Mouse (Mus musculus): Measurements from ENCODE around the gene Fbxl16. TPM values are rescaled to one million over a fixed set of nuclear protein-coding genes. Genes with fewer than 3 reads are reported as not detected.

Gene Fbxl16
- polyA plus RNA-seq, 1 experiment, result 4.7 TPM

GRCm38 (mm10) chr17:25773549-25774120 is 35.2 kb upstream of the Fbxl16 start, which contains the start of gene Narfl:
Gene Narfl (plus strand): TSS chr17:25773776.
- Histone ChIP-seq H3K9ac (ENCODE audit: low read depth, poor library complexity, severe bottlenecking) (peak within 1 kb of the TSS; percentile 21), H3K9me3 (replicated peaks; ENCODE audit: control insufficient read depth, insufficient read depth, low read length, poor library complexity, severe bottlenecking) (no peaks in the 10 kb centered on the region), H3K27ac (ENCODE audit: insufficient read depth, low read length) (peak within 1 kb of the TSS; percentile 45), H3K27me3 (ENCODE audit: control insufficient read depth, insufficient read depth, low read length, poor library complexity, severe bottlenecking) (no peaks in the 10 kb centered on the region), H3K36me3 (ENCODE audit: control insufficient read depth, insufficient read depth, low read length, poor library complexity, severe bottlenecking) (no peaks in the 10 kb centered on the region), H3K4me1 (ENCODE audit: control insufficient read depth, insufficient read depth, low read length) (no peaks in the 10 kb centered on the region), H3K4me3 (ENCODE audit: low read depth, low read length) (peak within 1 kb of the TSS; percentile 64)
- TF ChIP-seq POLR2A (IDR thresholded peaks at IDR 0.05; ENCODE audit: insufficient read depth, low read length) (no peak), CTCF (IDR thresholded peaks at IDR 0.05; ENCODE audit: low read depth, low read length) (peak; percentile 95)

- Histone ChIP-seq H3K9me3 (replicated peaks; ENCODE audit: control insufficient read depth, insufficient read depth, low read length, poor library complexity, severe bottlenecking) (no peaks in the 10 kb centered on the region), H3K36me3 (ENCODE audit: control insufficient read depth, insufficient read depth, low read length, poor library complexity, severe bottlenecking) (no peaks in the 10 kb centered on the region), H3K4me3 (ENCODE audit: low read depth, low read length) (no peak overlapping the region), H3K4me1 (ENCODE audit: control insufficient read depth, insufficient read depth, low read length) (no peaks in the 10 kb centered on the region), H3K9ac (ENCODE audit: low read depth, poor library complexity, severe bottlenecking) (no peak overlapping the region), H3K27ac (ENCODE audit: insufficient read depth, low read length) (no peak overlapping the region), H3K27me3 (ENCODE audit: control insufficient read depth, insufficient read depth, low read length, poor library complexity, severe bottlenecking) (no peaks in the 10 kb centered on the region)
- TF ChIP-seq POLR2A (IDR thresholded peaks at IDR 0.05; ENCODE audit: insufficient read depth, low read length) (no peak), EP300 (IDR thresholded peaks at IDR 0.05; ENCODE audit: insufficient read depth, low read depth, low read length) (no peak), CTCF (IDR thresholded peaks at IDR 0.05; ENCODE audit: low read depth, low read length) (no peak)
Measured at GRCm38 (mm10) chr17:25775318-25776062, 33.4 kb upstream of the Fbxl16 start.

GRCm38 (mm10) chr17:25777948-25778347 is 30.9 kb upstream of the Fbxl16 start:
- H3K9me3 ChIP-seq (replicated peaks; ENCODE audit: control insufficient read depth, insufficient read depth, low read length, poor library complexity, severe bottlenecking), result no peaks in the 10 kb centered on the region
- no peak overlapping the region for H3K4me3 ChIP-seq (ENCODE audit: low read depth, low read length)
- no peak overlapping the region for H3K9ac ChIP-seq (ENCODE audit: low read depth, poor library complexity, severe bottlenecking)
- no peaks in the 10 kb centered on the region for H3K4me1 ChIP-seq (ENCODE audit: control insufficient read depth, insufficient read depth, low read length)
- H3K27ac ChIP-seq (ENCODE audit: insufficient read depth, low read length), result no peak overlapping the region
- no peak for TF ChIP-seq CTCF (IDR thresholded peaks at IDR 0.05; ENCODE audit: low read depth, low read length)
- no peak for TF ChIP-seq POLR2A (IDR thresholded peaks at IDR 0.05; ENCODE audit: insufficient read depth, low read length)
- TF ChIP-seq EP300 (IDR thresholded peaks at IDR 0.05; ENCODE audit: insufficient read depth, low read depth, low read length), result no peak
- no peaks in the 10 kb centered on the region for H3K27me3 ChIP-seq (ENCODE audit: control insufficient read depth, insufficient read depth, low read length, poor library complexity, severe bottlenecking)
- peaks cover 4% of the 10 kb centered on the region for H3K36me3 ChIP-seq (ENCODE audit: control insufficient read depth, insufficient read depth, low read length, poor library complexity, severe bottlenecking)

GRCm38 (mm10) chr17:25781339-25781738 is 27.5 kb upstream of the Fbxl16 start:
- Histone ChIP-seq H3K4me3 (ENCODE audit: low read depth, low read length) (no peak overlapping the region), H3K9ac (ENCODE audit: low read depth, poor library complexity, severe bottlenecking) (no peak overlapping the region), H3K27me3 (ENCODE audit: control insufficient read depth, insufficient read depth, low read length, poor library complexity, severe bottlenecking) (no peaks in the 10 kb centered on the region), H3K9me3 (replicated peaks; ENCODE audit: control insufficient read depth, insufficient read depth, low read length, poor library complexity, severe bottlenecking) (no peaks in the 10 kb centered on the region), H3K27ac (ENCODE audit: insufficient read depth, low read length) (no peak overlapping the region), H3K36me3 (ENCODE audit: control insufficient read depth, insufficient read depth, low read length, poor library complexity, severe bottlenecking) (peaks cover 4% of the 10 kb centered on the region), H3K4me1 (ENCODE audit: control insufficient read depth, insufficient read depth, low read length) (no peaks in the 10 kb centered on the region)
- no peak for TF ChIP-seq POLR2A (IDR thresholded peaks at IDR 0.05; ENCODE audit: insufficient read depth, low read length)
- TF ChIP-seq EP300 (IDR thresholded peaks at IDR 0.05; ENCODE audit: insufficient read depth, low read depth, low read length), result no peak
- TF ChIP-seq CTCF (IDR thresholded peaks at IDR 0.05; ENCODE audit: low read depth, low read length), result no peak

GRCm38 (mm10) chr17:25783086-25783485 is 25.8 kb upstream of the Fbxl16 start:
- no peak for TF ChIP-seq POLR2A (IDR thresholded peaks at IDR 0.05; ENCODE audit: insufficient read depth, low read length)
- TF ChIP-seq EP300 (IDR thresholded peaks at IDR 0.05; ENCODE audit: insufficient read depth, low read depth, low read length), result no peak
- no peak for TF ChIP-seq CTCF (IDR thresholded peaks at IDR 0.05; ENCODE audit: low read depth, low read length)
- no peaks in the 10 kb centered on the region for H3K9me3 ChIP-seq (replicated peaks; ENCODE audit: control insufficient read depth, insufficient read depth, low read length, poor library complexity, severe bottlenecking)
- no peaks in the 10 kb centered on the region for H3K27me3 ChIP-seq (ENCODE audit: control insufficient read depth, insufficient read depth, low read length, poor library complexity, severe bottlenecking)
- no peak overlapping the region for H3K9ac ChIP-seq (ENCODE audit: low read depth, poor library complexity, severe bottlenecking)
- no peaks in the 10 kb centered on the region for H3K4me1 ChIP-seq (ENCODE audit: control insufficient read depth, insufficient read depth, low read length)
- no peak overlapping the region for H3K4me3 ChIP-seq (ENCODE audit: low read depth, low read length)
- no peak overlapping the region for H3K27ac ChIP-seq (ENCODE audit: insufficient read depth, low read length)
- H3K36me3 ChIP-seq (ENCODE audit: control insufficient read depth, insufficient read depth, low read length, poor library complexity, severe bottlenecking), result peaks cover 4% of the 10 kb centered on the region
